Mouse (Mus musculus) olfactory bulb, adult 2 months (tissue): ENCODE results near the gene Dgke. TPM values are rescaled to one million over a fixed set of nuclear protein-coding genes. Genes with fewer than 3 reads are reported as not detected.

Experiments
- H3K27ac ChIP-seq: fragments of 200-500 bp; 2 replicates; pipeline ENCODE4 v1.5.1; 2012; ENCODE audit warnings: low read depth, low read length; ENCODE audit not compliant: insufficient read depth
- H3K4me1 ChIP-seq: fragments of 200-500 bp; 2 replicates; pipeline ENCODE4 v1.6.1; 2012; ENCODE audit warnings: low read length; ENCODE audit not compliant: control insufficient read depth, insufficient read depth
- H3K4me3 ChIP-seq: fragments of 200-500 bp; 2 replicates; pipeline ENCODE4 v1.5.1; 2012; ENCODE audit warnings: mild to moderate bottlenecking, low read depth, low read length, moderate library complexity; ENCODE audit not compliant: insufficient read depth
- CTCF ChIP-seq: fragments of 200-500 bp; IDR thresholded peaks from 2 replicates; pipeline ENCODE4 v1.5.1; 2012; ENCODE audit warnings: low read depth, mild to moderate bottlenecking, low read length, moderate library complexity; ENCODE audit not compliant: insufficient read depth
- POLR2A ChIP-seq: fragments of 200-500 bp; IDR thresholded peaks from 2 replicates; pipeline ENCODE4 v1.6.1; 2012; ENCODE audit warnings: mild to moderate bottlenecking, low read depth, low read length, moderate library complexity; ENCODE audit not compliant: insufficient read depth
- WGBS: fragments of 180-500 bp; shearing (Covaris S2); methylation state at CpG from one replicate; pipeline ENCODE4 v1.1.7; 2018; 5-methylcytosine and 5-hydroxymethylcytosine counted together
- polyA plus RNA-seq: library from polyadenylated mRNA; stranded (reverse); fragments of >200 nt; gene quantifications from 2 replicates; pipeline ENCODE4 v1.2.4, GENCODE M21; 2012; ENCODE audit warnings: low replicate concordance; ENCODE audit not compliant: missing spikeins, insufficient read depth, insufficient read length

Dgke gene
- polyA plus RNA-seq, 1 experiment = 99.2 TPM

- H3K4me1 ChIP-seq = no peaks in the 10 kb centered on the region
- TF ChIP-seq POLR2A = no peak
- TF ChIP-seq CTCF = no peak
- H3K27ac ChIP-seq = no peak overlapping the region
- WGBS = 94% methylated on average over 6 of the region's 6 CpGs
- H3K4me3 ChIP-seq = no peak overlapping the region
Observed at GRCm38 (mm10) chr11:89066126-89066525, 524 bp downstream of the Dgke start.

- no peak overlapping the region for H3K27ac ChIP-seq
- 96% methylated on average over 3 of the region's 3 CpGs for WGBS
- TF ChIP-seq CTCF = no peak
- no peak for TF ChIP-seq POLR2A
- no peak overlapping the region for H3K4me3 ChIP-seq
- no peaks in the 10 kb centered on the region for H3K4me1 ChIP-seq
Observed at GRCm38 (mm10) chr11:89065297-89065696, 1.4 kb downstream of the Dgke start.

- WGBS = 77% methylated on average over 6 of the region's 6 CpGs
- H3K4me1 ChIP-seq = no peaks in the 10 kb centered on the region
- H3K27ac ChIP-seq = no peak overlapping the region
- no peak for TF ChIP-seq CTCF
- TF ChIP-seq POLR2A = no peak
- H3K4me3 ChIP-seq = no peak overlapping the region
Observed at GRCm38 (mm10) chr11:89064312-89064711, 2.3 kb downstream of the Dgke start.

- no peak overlapping the region for H3K27ac ChIP-seq
- TF ChIP-seq POLR2A = no peak
- TF ChIP-seq CTCF = no peak
- H3K4me3 ChIP-seq = no peak overlapping the region
- peaks cover 7% of the 10 kb centered on the region; the same call in 1 of the 2 replicates for H3K4me1 ChIP-seq
- WGBS = 82% methylated on average over 7 of the region's 7 CpGs
Observed at GRCm38 (mm10) chr11:89061362-89061761, 5.3 kb downstream of the Dgke start.

- WGBS = under 1% methylated on average over 62 of the region's 63 CpGs
- peak overlapping the region; percentile 71 for H3K4me3 ChIP-seq
- H3K27ac ChIP-seq = 0 out of 2 replicates have a peak overlapping the region, but pooled peaks have one; percentile 3
- peaks cover 9% of the 10 kb centered on the region; the same call in 1 of the 2 replicates for H3K4me1 ChIP-seq
- peak; percentile 77 for TF ChIP-seq POLR2A
- no peak for TF ChIP-seq CTCF
Observed at GRCm38 (mm10) chr11:89060423-89061089, 6.1 kb downstream of the Dgke start.

GRCm38 (mm10) chr11:89059919-89060422, 6.7 kb downstream of the Dgke start:
- TF ChIP-seq CTCF = no peak
- no peak for TF ChIP-seq POLR2A
- peak overlapping the region; percentile 71 for H3K4me3 ChIP-seq
- under 1% methylated on average over 33 of the region's 33 CpGs for WGBS
- H3K4me1 ChIP-seq = peaks cover 11% of the 10 kb centered on the region; the same call in 1 of the 2 replicates
- 0 out of 2 replicates have a peak overlapping the region, but pooled peaks have one; percentile 3 for H3K27ac ChIP-seq

- TF ChIP-seq POLR2A = no peak
- peak; percentile 24; the same call in 1 of the 2 replicates for TF ChIP-seq CTCF
- Histone ChIP-seq H3K27ac (no peak overlapping the region), H3K4me3 (peak overlapping the region; percentile 27), H3K4me1 (peaks cover 11% of the 10 kb centered on the region; the same call in 1 of the 2 replicates)
- WGBS = 57% methylated on average over 11 of the region's 11 CpGs
Observed at GRCm38 (mm10) chr11:89058515-89059270, 8.0 kb downstream of the Dgke start.

- TF ChIP-seq POLR2A = no peak
- no peak for TF ChIP-seq CTCF
- Histone ChIP-seq H3K4me1 (peaks cover 11% of the 10 kb centered on the region; the same call in 1 of the 2 replicates), H3K4me3 (no peak overlapping the region), H3K27ac (no peak overlapping the region)
- 30% methylated on average over 13 of the region's 13 CpGs for WGBS
Observed at GRCm38 (mm10) chr11:89055931-89056690, 10.5 kb downstream of the Dgke start.
